Mouse (Mus musculus): ENCODE data around the gene Pdzd2.

Gene Pdzd2

DNA sequence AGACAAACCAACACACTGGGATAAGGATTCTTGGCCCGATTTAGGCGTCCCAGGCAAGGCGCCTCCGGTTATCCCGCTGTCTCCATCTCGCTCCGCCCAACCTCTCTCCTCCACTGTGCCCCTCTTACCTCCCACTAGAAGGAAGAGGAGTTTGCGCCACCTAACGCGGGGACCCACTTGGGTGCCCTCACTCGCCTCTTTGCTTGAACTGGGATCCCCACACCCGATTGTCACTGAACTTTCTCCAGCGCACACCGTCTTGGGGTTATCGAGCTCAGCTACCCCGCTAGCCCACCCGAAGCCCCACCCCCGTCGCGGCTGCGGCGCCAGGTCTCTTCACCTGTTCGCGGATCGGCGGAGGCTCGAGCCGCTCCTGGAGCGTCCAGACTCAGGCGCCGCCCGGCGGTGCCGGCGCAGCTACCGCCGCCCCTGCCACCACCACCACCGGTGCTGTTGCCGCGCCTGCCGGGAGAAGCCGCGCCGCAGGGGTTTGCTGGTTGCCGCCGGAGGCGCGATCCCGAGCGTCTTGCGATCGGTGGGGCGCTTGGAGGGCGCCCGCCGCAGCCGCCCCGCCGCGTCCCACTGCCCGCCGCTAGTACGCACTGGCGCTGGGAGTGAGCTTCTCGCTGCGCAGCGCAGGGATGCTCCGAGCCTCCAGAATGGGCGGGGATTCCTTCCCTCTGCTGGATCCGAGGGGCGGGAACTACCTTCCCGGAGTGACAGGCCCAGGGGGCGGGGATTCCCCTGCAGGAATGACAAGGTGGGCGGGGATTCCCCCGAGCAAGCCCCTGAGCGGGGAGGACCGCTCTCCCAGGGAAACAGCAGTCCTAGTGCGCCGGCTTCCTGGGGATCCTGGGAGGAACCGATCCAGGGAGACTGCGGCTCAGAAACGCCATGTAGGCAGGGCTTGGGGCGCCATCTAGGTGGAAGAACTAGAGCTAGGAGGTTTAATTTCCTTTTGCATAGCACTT, at the start of gene Pdzd2:
TSS of gene Pdzd2 (minus strand) at position 648 of the 971 bp plus-strand sequence.
- peak; percentile 90 to 95 for DNase-seq (ENCODE audit: low spot score in 2 of 2)

DNA sequence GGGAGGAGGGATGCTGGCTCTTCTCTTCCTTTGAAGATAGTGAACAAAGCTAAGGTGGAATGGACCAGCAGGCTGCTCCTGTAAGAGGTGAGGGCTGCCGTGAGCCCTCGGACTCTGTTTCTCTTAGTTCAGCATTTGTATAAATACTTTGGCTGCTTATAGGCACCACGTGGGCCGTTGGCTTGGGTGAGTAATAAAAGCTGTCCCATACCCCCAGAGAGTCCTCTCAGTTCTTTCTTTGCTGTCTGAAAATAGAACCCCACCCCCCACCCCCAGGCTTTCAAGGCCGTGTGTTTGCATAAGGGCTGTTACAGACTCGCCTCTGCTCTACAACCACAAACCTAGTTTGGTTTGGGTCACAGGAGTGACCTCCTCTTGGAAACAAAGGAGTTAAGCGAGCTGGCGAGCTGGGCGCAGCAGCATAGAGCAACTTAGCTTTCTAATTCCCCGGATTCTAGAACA, 49.7 kb upstream of the Pdzd2 start:
- no peak for DNase-seq (ENCODE audit: low spot score in 2 of 2)

DNA sequence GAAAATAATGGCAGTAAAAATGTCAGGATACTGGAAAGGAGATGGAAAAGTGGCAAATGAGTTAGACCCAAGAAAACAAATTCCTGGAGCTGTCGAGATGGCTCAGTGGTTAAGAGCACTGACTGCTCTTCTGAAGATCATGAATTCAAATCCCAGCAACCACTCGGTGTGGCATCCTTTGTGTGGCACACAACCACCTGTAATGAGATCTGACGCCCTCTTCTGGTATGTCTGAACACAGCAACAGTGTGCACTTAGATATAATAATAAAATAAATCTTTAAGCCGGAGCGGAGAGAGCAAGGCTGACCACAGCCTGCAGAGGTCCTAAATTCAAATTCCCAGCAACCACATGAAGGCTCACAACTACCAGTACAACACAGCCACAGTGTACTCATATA, 48.8 kb upstream of the Pdzd2 start:
- DNase-seq (ENCODE audit: low spot score in 2 of 2) = no peak

DNA sequence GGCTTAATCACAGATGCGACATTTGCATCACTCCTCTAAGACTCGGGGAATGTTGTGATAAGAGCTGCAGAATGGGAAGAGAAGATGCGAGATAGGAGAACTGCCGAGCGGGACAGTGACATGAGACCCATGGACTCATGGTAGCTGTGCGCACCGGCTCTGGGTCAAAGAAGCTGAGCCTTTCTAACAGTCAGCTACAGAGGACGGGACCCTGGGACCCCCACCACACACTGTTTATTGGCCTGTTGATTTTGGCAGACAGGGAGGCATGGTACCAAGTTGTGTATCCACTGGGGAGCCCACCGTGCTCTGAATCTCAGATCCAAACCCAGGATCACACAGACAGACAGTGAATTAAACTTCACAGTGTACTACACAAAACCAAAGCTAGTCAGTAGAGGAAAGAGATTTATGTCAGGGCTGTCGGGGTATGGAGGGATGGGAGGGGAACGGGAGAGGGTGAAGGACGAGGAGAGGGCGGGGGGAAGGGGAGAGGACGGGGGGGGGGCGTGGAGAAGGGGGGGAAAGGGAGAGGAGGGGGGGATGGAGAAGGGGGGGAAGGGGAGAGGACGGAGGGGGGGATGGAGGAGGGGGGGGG, 42.1 kb upstream of the Pdzd2 start:
- DNase-seq (ENCODE audit: low spot score in 2 of 2) = no peak

DNA sequence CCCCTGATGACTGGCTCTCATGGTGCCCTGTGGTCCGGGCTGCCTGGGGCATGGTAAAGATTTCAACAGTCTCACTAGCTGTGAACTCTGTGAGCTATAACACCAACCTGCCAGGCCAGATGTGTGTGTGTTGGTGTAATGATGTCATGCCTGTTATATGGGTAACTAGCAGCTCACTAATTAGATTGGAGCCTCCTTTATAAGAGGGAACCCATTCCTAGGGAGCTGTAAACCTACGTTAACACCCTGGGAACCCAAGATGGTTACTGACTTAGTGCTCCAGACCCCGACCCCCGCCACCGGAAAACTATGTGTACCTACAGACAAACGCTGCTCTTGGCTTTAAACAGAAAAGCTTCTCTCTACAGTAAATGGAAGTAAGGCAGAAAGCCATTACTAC, 41.6 kb upstream of the Pdzd2 start:
- no peak for DNase-seq (ENCODE audit: low spot score in 2 of 2)

DNA sequence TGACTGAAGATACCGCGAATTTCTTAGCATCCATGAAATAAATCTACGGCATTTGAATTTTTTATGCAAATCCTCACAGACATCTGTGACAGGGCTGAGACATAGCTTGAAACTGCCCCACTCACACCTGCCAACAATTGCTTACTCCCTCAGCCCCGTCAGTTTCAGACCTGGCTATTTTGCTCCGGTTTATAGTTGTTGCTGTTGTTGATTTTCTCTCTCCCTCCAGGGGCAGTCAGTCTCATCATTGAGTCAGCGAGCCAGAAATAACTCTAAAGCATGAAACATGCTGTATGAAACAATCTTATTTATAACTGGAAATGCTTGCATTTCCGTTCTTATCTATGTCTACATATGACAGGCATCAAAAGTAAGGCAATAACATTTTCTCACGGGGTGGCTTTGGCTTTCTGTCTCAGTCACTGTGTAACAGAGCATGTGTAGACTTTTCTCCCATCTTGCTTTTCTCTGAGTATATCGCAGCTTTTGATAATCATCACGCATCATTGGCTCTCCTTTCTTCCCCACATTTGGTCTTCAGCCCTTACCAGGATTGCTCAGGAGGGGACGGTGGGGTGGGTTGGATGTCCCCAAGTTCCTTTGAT, 34.5 kb upstream of the Pdzd2 start:
- DNase-seq (ENCODE audit: low spot score in 2 of 2) = no peak

DNA sequence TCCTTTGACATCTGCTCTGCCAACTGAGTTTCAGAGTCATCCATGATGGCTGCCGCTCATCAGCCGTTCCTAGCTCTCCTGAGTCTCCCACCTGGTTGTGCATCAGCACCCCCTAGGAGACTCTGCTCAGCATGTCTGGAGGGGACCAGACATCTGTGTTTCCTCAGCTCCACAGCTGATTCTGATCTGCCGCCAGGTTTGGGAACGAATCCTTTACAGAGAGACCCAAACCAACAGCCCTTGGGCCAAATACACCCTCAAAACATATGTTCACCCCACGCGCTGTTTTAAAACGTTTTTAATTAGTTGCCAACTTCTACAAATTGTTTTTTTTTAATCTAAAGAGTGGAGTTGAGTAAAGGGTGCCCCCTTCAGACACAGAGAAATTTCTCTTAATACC, 31.2 kb upstream of the Pdzd2 start:
- DNase-seq (ENCODE audit: low spot score in 2 of 2) = no peak

DNA sequence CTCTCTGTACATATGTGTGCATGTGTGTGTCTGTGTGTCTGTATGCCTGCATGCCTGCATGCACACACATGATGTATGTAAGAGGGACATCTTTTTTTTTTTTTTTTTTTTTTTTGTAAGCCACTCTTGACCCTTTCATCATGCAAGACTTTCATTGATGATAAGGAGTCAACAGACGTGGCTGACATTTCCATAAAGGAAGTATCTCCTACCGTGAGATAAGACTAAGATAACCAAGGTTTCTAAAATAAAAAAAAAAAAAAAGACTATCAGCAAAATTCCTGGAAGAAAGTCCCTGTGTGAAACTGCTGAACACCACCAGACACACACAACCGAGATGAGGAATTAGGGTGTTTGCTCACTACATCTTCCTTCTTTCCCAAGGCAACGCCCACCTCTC, 27.1 kb upstream of the Pdzd2 start:
- no peak for DNase-seq (ENCODE audit: low spot score in 2 of 2)

DNA sequence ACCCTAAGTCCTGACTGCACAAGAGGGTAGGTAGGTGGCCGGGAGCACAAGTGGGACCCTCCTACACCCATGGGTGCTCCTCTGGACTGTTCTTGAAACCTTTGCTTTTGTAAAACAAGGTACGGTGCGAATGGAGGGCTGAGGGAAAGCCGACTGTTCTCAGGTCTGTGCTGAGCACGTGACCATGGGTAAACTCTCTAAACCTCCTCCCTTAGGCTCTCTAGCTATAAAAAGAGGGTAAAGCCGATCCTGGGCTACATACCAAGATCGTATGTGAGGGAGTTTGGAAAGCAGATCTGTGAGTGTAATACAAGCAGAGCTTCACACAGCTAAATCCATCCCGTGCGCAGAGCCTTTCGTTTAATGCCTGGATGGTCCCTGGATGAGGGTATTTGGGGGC, 23.4 kb upstream of the Pdzd2 start:
- DNase-seq (ENCODE audit: low spot score in 2 of 2) = no peak

DNA sequence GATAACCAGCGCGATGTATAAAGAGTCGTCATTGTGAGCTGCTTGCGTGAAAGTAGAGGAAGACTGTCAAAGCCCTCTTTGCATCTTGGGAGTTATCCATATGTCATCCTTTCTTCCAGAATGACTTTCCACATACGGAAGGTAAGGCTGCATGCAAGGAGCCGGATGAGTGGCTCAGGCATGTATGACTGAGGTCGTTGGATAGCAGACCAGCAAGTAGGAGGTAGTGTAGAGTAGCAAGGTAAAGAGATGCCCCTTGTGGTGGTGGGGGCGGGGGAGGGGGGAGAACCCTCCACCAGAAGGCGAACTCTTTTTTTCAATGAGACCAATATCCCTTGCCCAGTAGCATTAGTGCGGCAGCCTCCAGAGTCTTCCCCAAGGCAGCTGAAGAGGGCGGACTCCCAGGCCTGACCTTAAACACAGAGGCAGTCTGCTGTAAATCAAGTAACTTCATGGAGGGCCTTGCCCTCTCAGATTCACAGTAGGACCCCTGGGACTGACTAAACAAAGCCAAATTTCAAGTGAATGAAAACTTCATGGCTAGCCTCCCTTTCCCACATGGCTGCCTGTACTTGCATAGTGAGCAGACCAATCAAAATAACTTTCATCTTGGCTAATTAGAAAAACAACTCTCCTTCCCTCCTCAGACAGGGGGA, 22.7 kb upstream of the Pdzd2 start:
- no peak for DNase-seq (ENCODE audit: low spot score in 2 of 2)

DNA sequence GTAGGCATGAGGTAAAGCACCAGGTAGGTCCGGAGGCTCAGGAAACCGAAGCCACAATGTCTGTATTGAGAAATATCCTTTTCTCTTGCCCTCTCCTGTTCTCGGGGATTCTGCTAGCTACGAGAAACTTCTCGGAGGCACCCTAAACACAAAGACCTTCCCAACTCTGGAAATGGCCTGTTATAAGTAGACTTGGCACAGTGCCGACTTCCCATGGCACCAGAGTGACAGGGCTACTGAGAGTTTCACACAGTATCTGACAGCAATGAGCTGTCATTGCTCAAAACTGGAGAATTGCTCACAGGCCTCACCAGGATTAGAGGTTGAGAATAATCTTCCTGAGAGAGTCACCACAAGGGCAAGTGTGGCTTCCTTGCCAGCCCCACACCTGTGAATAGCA, 21.0 kb upstream of the Pdzd2 start:
- no peak for DNase-seq (ENCODE audit: low spot score in 2 of 2)

DNA sequence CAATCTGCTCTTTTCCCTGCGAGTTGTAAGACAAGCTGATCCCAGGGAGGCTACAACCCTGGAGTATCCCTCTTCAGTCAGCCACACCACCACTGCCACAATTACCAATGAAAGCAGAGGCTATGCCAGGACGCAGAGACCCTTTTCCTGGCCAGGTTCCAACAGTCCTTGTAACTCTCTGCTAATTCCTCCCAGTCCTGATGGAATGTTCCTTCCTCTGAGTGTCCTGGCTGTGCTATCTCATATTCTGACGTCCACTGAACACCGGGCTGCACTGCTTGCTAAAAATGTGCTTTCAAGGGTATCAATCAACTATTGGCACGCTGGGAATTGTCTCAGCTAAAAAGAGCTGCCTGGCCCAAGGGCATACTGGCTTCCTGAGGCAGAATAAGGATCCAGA, 18.7 kb upstream of the Pdzd2 start:
- DNase-seq (ENCODE audit: low spot score in 2 of 2) = no peak

DNA sequence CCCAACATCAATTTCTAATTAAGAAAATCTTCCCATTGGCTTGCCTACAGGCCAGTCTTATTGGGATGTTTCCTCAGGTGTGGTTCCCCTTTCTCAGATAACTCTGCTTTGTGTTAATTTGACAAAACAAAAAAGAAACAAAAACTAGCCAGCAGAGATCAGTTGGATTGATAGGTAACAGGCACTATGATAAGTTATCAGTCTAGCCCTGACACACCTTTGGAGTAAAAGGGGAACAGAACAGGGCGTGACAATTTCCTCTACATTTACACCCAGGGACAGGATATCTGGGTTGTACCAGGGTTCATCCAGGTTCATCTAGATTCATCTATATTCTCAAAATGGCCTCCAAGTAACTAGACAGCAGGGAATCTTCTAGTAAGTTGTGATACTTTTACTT, 18.0 kb upstream of the Pdzd2 start:
- no peak for DNase-seq (ENCODE audit: low spot score in 2 of 2)

DNA sequence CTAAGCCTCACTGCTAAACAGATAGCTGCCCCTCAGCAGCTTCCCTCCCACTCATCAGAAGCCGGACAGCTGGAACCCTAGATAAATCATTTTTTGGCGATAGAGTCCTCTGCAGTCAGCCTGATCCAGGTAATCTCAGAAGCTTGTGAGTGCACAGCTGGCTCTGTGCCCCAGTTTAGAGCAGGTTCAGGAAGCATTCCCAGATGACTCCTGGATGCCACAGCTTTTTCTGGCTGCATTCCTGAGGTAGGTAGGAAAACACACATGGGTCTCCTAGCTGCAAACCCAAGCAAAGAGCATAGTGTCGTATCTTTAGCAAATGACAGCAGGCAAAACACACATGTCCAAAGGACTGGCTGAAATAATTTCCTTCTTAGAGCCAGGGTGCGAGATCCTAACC, 13.5 kb upstream of the Pdzd2 start:
- DNase-seq (ENCODE audit: low spot score in 2 of 2) = no peak

DNA sequence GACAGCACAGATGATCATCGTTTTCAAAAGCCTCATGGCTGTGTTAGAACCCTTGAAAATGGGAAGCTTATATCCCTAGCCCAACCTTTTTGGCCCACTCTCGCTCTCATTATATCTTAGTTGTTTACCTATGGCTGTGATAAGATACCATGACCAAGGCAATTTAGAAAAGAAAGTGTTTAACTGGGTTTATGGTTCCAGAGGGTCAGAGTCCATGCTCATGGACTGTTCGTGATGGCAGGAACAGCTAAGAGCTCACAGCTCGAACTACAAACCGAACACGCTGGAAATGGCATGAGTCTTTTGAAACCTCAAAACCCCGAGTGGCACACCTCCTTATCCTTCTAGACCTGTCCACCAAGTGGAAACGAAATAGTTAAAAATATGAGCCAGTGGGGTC, 11.2 kb upstream of the Pdzd2 start:
- DNase-seq (ENCODE audit: low spot score in 2 of 2) = no peak

DNA sequence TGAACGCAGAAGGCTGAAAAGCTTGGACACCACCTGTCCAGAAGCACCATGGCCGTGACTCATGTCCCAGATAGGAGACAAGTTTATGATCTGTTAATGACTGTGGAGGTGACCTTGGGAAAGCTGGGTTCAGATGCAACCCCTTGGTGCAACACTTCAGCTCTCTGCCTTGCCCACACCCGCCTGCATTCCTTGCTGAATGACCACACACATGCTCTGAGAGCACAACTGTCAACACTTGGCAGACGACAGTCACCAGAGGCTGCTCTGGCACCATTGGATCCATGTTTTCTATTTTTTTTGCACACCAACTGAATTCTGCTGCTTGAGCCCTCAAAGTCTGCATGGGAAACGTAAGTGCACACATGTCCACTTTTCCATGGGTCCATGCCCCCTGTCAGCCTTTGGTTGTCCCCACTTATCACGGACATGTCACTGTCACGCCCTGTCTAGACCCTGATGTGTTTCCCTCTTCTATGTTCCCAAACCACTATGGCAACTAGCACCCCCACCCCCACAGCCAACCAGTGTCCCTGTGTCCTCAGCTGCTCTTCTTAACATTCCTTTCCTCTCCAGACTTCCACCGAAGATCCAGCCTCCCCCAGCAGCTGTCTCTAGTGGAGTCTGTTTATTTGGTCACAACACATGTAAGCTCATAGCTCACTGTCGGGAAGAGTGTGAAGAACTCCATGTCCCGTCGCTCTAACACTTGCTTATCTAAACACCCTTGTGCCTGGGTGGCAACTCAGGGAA, 10.0 kb upstream of the Pdzd2 start:
- no peak for DNase-seq (ENCODE audit: low spot score in 2 of 2)

DNA sequence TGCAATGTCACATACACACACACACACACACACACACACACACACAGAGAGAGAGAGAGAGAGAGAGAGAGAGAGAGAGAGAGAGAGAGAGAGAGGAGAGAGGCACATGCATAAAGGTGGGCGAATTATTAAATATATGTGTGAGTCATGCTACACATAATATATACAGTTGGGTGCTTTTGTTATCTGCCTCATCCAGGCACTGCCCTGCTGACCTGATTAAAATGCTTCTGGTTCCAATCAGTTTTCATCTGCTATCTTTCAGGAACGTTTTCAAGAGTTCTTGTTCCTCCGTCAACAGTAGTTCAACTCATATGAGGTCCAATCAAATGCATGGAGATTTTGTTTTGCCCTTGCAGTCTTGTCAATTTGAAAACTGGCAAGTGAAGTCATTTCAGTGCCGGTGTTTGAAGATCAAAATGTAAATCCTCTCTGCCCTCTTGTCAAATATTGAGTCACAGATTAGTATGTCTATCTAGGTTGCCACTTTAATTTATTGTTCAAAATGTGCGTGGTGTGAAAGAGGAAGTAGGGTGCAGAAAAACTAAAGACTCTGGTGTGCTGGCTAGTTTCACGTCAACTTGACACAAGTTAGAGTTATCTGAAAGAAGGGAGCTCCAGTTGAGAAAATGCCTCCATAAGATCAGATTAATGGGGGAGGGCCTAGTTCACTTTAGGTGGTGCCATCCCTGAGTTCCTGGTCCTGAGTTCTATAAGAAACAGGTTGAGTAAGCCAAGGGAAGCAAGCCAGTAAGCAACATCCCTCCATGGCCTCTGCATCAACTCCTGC, 2.6 kb upstream of the Pdzd2 start:
- no peak for DNase-seq (ENCODE audit: low spot score in 2 of 2)

DNA sequence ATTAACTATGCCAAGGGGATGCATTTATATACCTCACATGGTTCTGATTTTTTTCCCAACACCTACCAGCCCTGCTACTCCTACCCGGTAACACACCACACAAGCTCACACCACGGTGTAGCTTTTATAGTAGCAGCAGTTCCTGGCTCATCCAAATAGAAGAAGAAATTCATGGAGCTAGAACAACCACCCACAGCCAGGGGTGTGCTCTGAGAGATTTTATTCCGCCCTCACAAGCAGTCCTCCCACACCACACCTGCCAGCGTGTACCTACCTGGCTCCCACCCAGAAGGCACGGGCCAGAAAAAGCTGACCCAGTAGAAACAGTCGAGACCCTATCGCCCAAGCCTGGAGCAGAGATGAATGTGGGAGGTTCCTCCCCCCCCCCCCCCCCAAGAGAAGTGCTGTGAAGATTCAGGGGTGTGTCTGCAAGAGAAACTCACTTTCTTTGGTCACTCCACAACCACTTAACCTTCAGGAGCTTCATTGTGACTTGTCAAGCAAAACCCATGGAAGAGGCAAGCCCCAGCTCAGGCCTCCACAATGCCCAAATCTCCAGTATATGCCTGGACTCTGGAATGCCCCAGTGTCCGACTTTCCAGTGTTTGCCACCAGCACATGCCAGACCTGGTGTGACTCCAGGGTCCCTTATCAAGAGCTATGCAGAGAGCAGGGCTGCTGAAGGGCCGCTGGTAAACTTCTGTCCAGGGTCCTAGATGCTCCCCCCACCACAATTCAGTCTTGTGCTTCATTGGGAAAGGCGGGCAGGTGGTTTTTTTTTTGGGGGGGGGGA, 1.2 kb downstream of the Pdzd2 start:
- DNase-seq (ENCODE audit: low spot score in 2 of 2) = peak; percentile 15 to 22

DNA sequence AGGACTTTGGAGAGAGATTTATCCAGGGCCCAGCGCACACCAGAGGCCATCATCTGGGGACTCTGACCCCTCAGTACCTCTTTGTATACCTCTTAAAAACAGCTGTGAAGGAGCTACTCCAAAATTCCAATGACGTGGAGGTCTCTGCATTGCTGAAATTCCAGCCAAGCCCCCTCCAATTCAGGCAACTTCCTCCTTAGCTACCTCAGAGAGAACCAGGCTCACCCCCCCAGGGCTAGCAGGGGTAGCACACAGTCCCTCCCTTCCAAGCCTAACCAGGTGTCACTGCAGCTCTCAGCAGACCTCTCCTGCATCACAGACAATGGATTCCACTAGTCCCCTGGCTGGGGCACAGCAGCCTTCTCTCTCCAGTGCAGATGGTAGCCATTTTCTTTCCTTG, 4.5 kb downstream of the Pdzd2 start:
- DNase-seq (ENCODE audit: low spot score in 2 of 2) = no peak

DNA sequence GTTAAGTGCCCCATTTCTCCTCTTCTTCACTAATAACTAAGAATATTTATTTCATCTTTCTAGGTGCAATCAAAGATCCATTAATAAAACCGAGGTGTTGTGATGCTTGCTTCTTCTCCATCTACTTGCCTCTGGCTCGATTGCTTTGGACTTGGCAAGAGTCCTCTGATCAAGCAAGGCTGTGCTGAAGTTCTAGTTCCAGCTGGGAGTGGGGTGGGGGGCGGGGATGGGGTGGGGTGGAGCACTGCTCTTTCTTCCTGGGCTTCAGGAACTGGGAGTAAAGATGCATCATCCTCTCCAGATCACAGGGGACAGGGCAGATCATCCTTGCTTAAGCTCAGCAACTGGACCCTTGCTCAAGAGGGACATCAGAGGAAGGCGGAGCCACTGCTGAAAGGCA, 5.5 kb downstream of the Pdzd2 start:
- no peak for DNase-seq (ENCODE audit: low spot score in 2 of 2)

All from frontal cortex, postnatal 25 days (tissue).